Mouse (Mus musculus) heart, embryonic 12.5 days (tissue): ENCODE results near the gene Slc13a4. TPM values are rescaled to one million over a fixed set of nuclear protein-coding genes. Genes with fewer than 3 reads are reported as not detected.

Source experiments
- ATAC-seq: fragments of 200-750 bp; cut with Nextera tagmentation; 2 replicates; pipeline ENCODE4 v1.8.0; 2017; ENCODE audit warnings: moderate TSS enrichment, moderate library complexity; ENCODE audit not compliant: insufficient number of reproducible peaks, low FRiP score
- H3K27ac ChIP-seq: fragments of 300-500 bp; sonication (generic); 2 replicates; pipeline ENCODE4 v1.5.1; 2016; ENCODE audit warnings: mild to moderate bottlenecking, moderate library complexity; ENCODE audit not compliant: poor library complexity, severe bottlenecking
- H3K27me3 ChIP-seq: fragments of 300-500 bp; sonication (generic); replicated peaks from 2 replicates; pipeline ENCODE4 v1.6.1; 2016; ENCODE audit warnings: mild to moderate bottlenecking, moderate library complexity
- H3K36me3 ChIP-seq: fragments of 300-500 bp; sonication (generic); 2 replicates; pipeline ENCODE4 v1.6.1; 2016; ENCODE audit warnings: mild to moderate bottlenecking, moderate library complexity
- H3K4me1 ChIP-seq: fragments of 300-500 bp; sonication (generic); replicated peaks from 2 replicates; pipeline ENCODE4 v1.6.1; 2016; ENCODE audit warnings: mild to moderate bottlenecking
- H3K4me2 ChIP-seq: fragments of 300-500 bp; sonication (generic); 2 replicates; pipeline ENCODE4 v1.6.1; 2016; ENCODE audit warnings: mild to moderate bottlenecking, moderate library complexity
- H3K4me3 ChIP-seq: fragments of 300-500 bp; sonication (generic); 2 replicates; pipeline ENCODE4 v1.5.1; 2016; ENCODE audit warnings: mild to moderate bottlenecking
- H3K9ac ChIP-seq: fragments of 300-500 bp; sonication (generic); 2 replicates; pipeline ENCODE4 v1.6.1; 2016; ENCODE audit warnings: mild to moderate bottlenecking, moderate library complexity
- H3K9me3 ChIP-seq: fragments of 300-500 bp; sonication (generic); replicated peaks from 2 replicates; pipeline ENCODE4 v1.6.1; 2016; ENCODE audit warnings: mild to moderate bottlenecking, moderate library complexity
- WGBS: fragments of 180-500 bp; shearing (Covaris S2); methylation state at CpG from one replicate; pipeline ENCODE4 v1.1.7; 2016; 5-methylcytosine and 5-hydroxymethylcytosine counted together
- polyA plus RNA-seq: library from polyadenylated mRNA; unstranded; fragments of >200 nt; fragmentation: Nextera tagmentation; extraction: Ambion mirVana; gene quantifications from 2 replicates; pipeline ENCODE4 v1.2.1, GENCODE M21; 2016

Slc13a4 gene
- polyA plus RNA-seq, 1 experiment from 2014 or later, result 2.1 TPM

DNA sequence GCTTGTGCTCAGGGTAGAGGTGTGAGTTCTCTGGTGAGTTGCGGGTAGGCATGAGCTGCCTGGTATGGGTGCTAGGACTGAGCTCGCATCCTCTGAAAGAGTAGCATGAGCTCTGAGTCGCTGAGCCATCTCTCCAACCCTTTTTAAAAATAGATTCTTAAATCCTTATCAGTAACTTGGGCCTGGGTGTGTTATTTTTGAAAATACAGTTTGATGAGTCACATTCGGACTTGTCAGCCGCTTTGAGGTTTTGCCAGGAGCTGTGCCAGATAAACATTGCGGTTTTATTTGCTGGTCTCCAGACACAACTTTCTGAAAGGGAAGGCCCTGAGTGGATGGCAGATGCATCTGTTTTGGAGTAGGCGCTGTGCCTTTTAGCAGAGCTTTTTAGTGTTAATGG, 51.2 kb downstream of the Slc13a4 start:
- Histone ChIP-seq H3K27ac (peak overlapping the region; percentile 77), H3K9me3 (no peaks in the 10 kb centered on the region; the same call in 1 of the 2 replicates), H3K36me3 (peaks cover 6% of the 10 kb centered on the region), H3K4me3 (peak overlapping the region; percentile 8; the same call in 1 of the 2 replicates), H3K4me2 (peak overlapping the region; percentile 49), H3K4me1 (peaks cover 73% of the 10 kb centered on the region), H3K9ac (no peak overlapping the region), H3K27me3 (no peaks in the 10 kb centered on the region)
- ATAC-seq, result peak; percentile 57
- 10% methylated on average over 7 of the region's 7 CpGs for WGBS

- no peaks in the 10 kb centered on the region; the same call in 1 of the 2 replicates for H3K9me3 ChIP-seq
- WGBS, result 54% methylated on average over 12 of the region's 12 CpGs
- peak overlapping the region; percentile 74 for H3K4me2 ChIP-seq
- H3K9ac ChIP-seq, result peak overlapping the region; percentile 90; the same call in 1 of the 2 replicates
- H3K4me3 ChIP-seq, result peak overlapping the region; percentile 76
- no peak for ATAC-seq
- peaks cover 60% of the 10 kb centered on the region for H3K4me1 ChIP-seq
- H3K36me3 ChIP-seq, result no peaks in the 10 kb centered on the region
- H3K27me3 ChIP-seq, result no peaks in the 10 kb centered on the region
- peak overlapping the region; percentile 94 for H3K27ac ChIP-seq
Observed at GRCm38 (mm10) chr6:35255017-35255416, 52.9 kb downstream of the Slc13a4 start.

DNA sequence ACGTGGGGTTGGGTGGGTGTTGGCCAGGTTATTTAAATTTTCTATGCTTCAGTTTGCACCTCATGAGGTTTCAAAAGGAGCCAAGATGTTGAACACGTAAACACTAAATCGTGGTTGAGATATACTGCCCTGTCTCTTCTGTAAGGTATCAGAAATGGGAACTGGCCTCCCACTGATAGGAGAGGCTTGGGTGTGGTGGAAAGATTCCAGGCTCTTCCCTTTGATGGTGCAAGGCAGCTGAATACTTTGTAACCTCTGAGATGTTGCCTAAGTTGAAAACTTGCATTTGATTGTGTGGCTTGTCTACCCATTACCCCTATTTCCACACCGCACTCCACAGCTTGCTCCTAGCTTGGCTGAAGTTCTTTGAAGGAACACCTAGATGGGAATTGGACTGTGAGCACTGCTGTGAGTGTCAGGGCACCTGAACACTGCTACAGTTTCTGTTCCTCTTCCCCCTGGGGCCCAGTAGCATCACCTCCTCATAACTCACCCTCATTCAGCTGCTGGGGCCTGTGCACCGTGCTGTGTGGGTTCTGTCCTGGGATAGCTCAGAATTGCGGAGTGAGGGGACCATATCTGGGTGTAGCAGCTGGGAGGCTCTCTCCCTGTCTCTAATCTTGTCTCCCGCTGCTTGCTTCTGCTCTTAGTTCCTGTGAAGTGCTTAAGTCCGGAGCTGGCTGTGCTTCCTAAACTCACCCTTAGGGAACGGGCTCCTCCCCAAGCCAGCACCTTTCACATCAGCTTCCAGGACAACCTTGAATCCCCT, 53.6 kb downstream of the Slc13a4 start:
- H3K9ac ChIP-seq, result peak overlapping the region; percentile 90
- peak; percentile 63 for ATAC-seq
- peak overlapping the region; percentile 76 for H3K4me3 ChIP-seq
- no peaks in the 10 kb centered on the region for H3K27me3 ChIP-seq
- H3K4me1 ChIP-seq, result peaks cover 53% of the 10 kb centered on the region
- H3K4me2 ChIP-seq, result peak overlapping the region; percentile 74
- H3K36me3 ChIP-seq, result no peaks in the 10 kb centered on the region
- no peaks in the 10 kb centered on the region; the same call in 1 of the 2 replicates for H3K9me3 ChIP-seq
- 16% methylated on average over 9 of the region's 9 CpGs for WGBS
- H3K27ac ChIP-seq, result peak overlapping the region; percentile 94

DNA sequence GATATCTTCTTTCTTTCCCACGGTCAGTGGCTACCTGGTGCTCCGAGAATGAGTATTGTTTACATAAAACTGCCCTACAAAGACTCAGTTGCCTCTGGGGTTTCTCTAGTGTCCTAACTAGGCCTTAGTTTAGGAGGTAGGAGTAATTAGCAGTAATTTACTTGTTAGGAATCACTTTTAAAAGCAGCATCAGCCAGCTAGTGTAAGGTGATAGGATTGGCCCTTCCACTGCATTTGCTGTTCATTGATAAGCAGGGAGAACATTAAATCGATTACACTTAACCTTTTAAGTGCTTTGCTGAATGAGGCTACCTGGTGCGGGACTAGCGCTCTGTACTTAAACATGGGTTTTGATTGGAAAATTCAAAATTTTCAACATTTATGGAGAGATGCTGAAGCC, 54.5 kb downstream of the Slc13a4 start:
- no peaks in the 10 kb centered on the region for H3K36me3 ChIP-seq
- no peaks in the 10 kb centered on the region; the same call in 1 of the 2 replicates for H3K9me3 ChIP-seq
- ATAC-seq, result no peak
- H3K4me3 ChIP-seq, result peak overlapping the region; percentile 76
- peak overlapping the region; percentile 74 for H3K4me2 ChIP-seq
- H3K4me1 ChIP-seq, result peaks cover 49% of the 10 kb centered on the region
- H3K9ac ChIP-seq, result peak overlapping the region; percentile 90
- WGBS, result 38% methylated on average over 5 of the region's 5 CpGs
- H3K27ac ChIP-seq, result peak overlapping the region; percentile 94
- H3K27me3 ChIP-seq, result no peaks in the 10 kb centered on the region

- Histone ChIP-seq H3K27me3 (no peaks in the 10 kb centered on the region), H3K36me3 (no peaks in the 10 kb centered on the region), H3K27ac (peak overlapping the region; percentile 94), H3K4me3 (peak overlapping the region; percentile 76), H3K4me2 (peak overlapping the region; percentile 74), H3K9ac (peak overlapping the region; percentile 90), H3K9me3 (no peaks in the 10 kb centered on the region; the same call in 1 of the 2 replicates), H3K4me1 (peaks cover 41% of the 10 kb centered on the region)
- peak; percentile 89 for ATAC-seq
- WGBS, result under 1% methylated on average over 60 of the region's 60 CpGs
Observed at GRCm38 (mm10) chr6:35252477-35253346, 55.2 kb downstream of the Slc13a4 start.

DNA sequence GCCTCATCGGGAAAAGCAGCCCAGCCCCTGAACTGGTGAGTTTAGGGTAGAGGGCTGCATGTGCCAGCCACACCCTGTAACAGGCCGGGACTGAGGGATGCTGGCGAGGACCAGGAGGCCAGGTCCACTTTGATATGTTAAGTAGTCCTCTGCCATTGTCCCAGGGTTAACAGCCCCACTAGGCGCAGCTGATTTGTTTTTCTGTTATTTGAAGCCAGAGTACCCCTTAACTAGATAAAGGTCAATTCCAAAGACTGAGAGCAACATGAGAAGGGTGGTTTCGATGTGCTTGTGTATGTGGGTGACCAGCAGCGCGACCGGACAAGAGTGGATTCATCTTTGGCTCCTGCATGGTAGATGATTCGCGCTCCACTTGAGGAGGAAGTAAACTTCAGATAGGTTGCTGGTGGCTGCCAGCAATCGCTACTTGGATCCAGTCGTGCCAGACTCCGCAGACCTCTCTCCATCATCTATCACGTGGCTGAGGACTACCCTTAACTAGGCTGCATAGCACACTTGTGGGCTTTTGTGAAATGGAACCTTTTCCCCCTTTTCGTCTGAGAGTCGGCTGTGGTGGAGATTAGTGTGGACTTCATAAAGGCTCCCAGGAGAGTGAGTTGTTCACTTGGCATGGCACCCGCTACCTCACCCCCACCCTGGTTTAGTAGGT, 56.0 kb downstream of the Slc13a4 start:
- Histone ChIP-seq H3K9ac (no peak overlapping the region), H3K4me3 (0 out of 2 replicates have a peak overlapping the region, but pooled peaks have one; percentile 76), H3K36me3 (peaks cover 3% of the 10 kb centered on the region), H3K4me2 (peak overlapping the region; percentile 74; the same call in 1 of the 2 replicates), H3K4me1 (peaks cover 34% of the 10 kb centered on the region), H3K9me3 (no peaks in the 10 kb centered on the region; the same call in 1 of the 2 replicates), H3K27ac (no peak overlapping the region), H3K27me3 (no peaks in the 10 kb centered on the region)
- WGBS, result 58% methylated on average over 17 of the region's 17 CpGs
- no peak for ATAC-seq

- Histone ChIP-seq H3K9me3 (0 out of 2 replicates have a peak, but pooled peaks cover 4% of the 10 kb centered on the region), H3K27ac (no peak overlapping the region), H3K4me1 (peaks cover 3% of the 10 kb centered on the region; the same call in 1 of the 2 replicates), H3K36me3 (peaks cover 67% of the 10 kb centered on the region), H3K27me3 (no peaks in the 10 kb centered on the region), H3K9ac (no peak overlapping the region), H3K4me2 (no peak overlapping the region), H3K4me3 (no peak overlapping the region)
- ATAC-seq, result no peak
- 64% methylated on average over 5 of the region's 5 CpGs for WGBS
Observed at GRCm38 (mm10) chr6:35245086-35245485, 62.8 kb downstream of the Slc13a4 start.

DNA sequence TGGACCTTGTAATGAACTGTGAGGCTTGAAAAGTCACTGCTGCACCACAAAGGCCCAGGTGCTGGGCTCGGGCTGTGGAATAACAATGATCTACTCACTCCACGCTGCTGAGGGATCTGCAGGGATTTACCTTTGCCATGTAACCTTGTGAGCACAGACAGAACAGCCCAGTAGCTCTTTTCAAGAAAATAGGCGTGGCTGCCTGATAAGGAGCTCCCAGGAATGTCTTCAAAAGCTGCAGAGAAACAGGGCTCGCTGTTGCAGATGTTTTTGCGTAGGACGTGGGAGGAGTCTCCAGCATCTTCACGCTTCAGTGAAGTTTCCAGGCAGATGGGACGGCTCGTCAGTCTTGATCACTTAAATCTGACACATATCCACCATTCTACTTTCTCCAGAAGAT, 63.9 kb downstream of the Slc13a4 start:
- Histone ChIP-seq H3K27ac (no peak overlapping the region), H3K4me2 (no peak overlapping the region), H3K36me3 (peaks cover 72% of the 10 kb centered on the region), H3K9me3 (0 out of 2 replicates have a peak, but pooled peaks cover 4% of the 10 kb centered on the region), H3K4me1 (peaks cover 3% of the 10 kb centered on the region; the same call in 1 of the 2 replicates), H3K27me3 (no peaks in the 10 kb centered on the region), H3K4me3 (no peak overlapping the region), H3K9ac (no peak overlapping the region)
- ATAC-seq, result no peak
- WGBS, result 68% methylated on average over 9 of the region's 9 CpGs

GRCm38 (mm10) chr6:35243252-35243651, 64.7 kb downstream of the Slc13a4 start:
- Histone ChIP-seq H3K9me3 (0 out of 2 replicates have a peak, but pooled peaks cover 4% of the 10 kb centered on the region), H3K36me3 (peaks cover 78% of the 10 kb centered on the region), H3K4me1 (peaks cover 3% of the 10 kb centered on the region; the same call in 1 of the 2 replicates), H3K9ac (no peak overlapping the region), H3K27ac (no peak overlapping the region), H3K27me3 (no peaks in the 10 kb centered on the region), H3K4me2 (no peak overlapping the region), H3K4me3 (no peak overlapping the region)
- no peak for ATAC-seq
- WGBS, result 96% methylated on average over 4 of the region's 4 CpGs

DNA sequence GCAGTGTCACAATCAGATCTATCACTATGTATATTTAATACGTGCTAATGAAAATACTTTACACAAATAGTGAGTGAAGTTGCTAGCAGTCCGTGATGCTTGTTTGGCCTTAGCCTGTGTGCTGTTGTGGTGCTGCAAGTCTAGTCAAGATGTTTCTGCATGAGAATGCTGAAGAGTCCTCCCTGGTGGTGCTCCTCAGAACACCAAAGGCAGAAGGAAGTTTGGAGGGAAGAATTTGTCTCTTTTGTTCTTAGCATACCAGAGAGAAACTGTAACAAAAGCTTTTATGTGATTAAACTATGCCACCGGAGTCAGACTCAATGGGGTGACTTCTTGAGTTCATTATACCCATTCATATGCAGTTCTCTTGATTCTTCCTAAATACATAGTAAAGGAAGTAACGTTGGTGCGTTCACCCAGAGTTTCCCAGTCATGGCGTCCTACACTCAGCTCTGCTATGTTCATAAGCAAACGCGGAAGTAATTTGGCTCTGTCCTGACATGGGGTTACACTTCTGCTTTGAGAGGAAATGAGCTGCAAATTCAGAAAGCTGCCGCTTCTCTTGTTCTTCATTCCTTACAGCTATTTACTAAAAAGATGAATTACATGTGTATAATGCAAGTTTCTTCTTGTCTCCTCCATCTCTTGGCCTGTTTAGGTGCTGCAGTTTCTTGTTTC, 71.7 kb downstream of the Slc13a4 start:
- 91% methylated on average over 9 of the region's 9 CpGs for WGBS
- no peaks in the 10 kb centered on the region for H3K4me1 ChIP-seq
- no peak overlapping the region for H3K4me3 ChIP-seq
- no peaks in the 10 kb centered on the region for H3K9me3 ChIP-seq
- H3K36me3 ChIP-seq, result peaks cover 76% of the 10 kb centered on the region
- no peak overlapping the region for H3K9ac ChIP-seq
- no peak overlapping the region for H3K27ac ChIP-seq
- H3K4me2 ChIP-seq, result no peak overlapping the region
- no peaks in the 10 kb centered on the region for H3K27me3 ChIP-seq
- no peak for ATAC-seq
